Mouse (Mus musculus): ENCODE measurements at regions not wholly inside any gene's neighbourhood (a gene's known extent, or its start where the extent isn't known, plus 50 kb on each side); places are given as distances from the start of the nearest gene placed in this dataset.

- ATAC-seq (replicated peaks; ENCODE audit: low read depth, poor library complexity, severe bottlenecking), result no peak
Observed at GRCm38 (mm10) chr17:82731561-82731960, 483.5 kb upstream of the Pkdcc start.

- ATAC-seq (replicated peaks; ENCODE audit: low read depth, poor library complexity, severe bottlenecking), result no peak
Observed at GRCm38 (mm10) chr17:82742445-82742844, 472.6 kb upstream of the Pkdcc start.

GRCm38 (mm10) chr17:82757400-82757799 is 457.7 kb upstream of the Pkdcc start:
- ATAC-seq (replicated peaks; ENCODE audit: low read depth, poor library complexity, severe bottlenecking), result no peak

GRCm38 (mm10) chr17:82779096-82779495 is 436.0 kb upstream of the Pkdcc start:
- no peak for ATAC-seq (replicated peaks; ENCODE audit: low read depth, poor library complexity, severe bottlenecking)

- ATAC-seq (replicated peaks; ENCODE audit: low read depth, poor library complexity, severe bottlenecking), result no peak
Observed at GRCm38 (mm10) chr17:82822129-82822528, 393.0 kb upstream of the Pkdcc start.

GRCm38 (mm10) chr17:82824057-82824456 is 391.0 kb upstream of the Pkdcc start:
- ATAC-seq (replicated peaks; ENCODE audit: low read depth, poor library complexity, severe bottlenecking), result no peak

GRCm38 (mm10) chr17:82824619-82825018 is 390.5 kb upstream of the Pkdcc start:
- ATAC-seq (replicated peaks; ENCODE audit: low read depth, poor library complexity, severe bottlenecking), result no peak

- no peak for ATAC-seq (replicated peaks; ENCODE audit: low read depth, poor library complexity, severe bottlenecking)
Observed at GRCm38 (mm10) chr17:82827170-82827569, 387.9 kb upstream of the Pkdcc start.

GRCm38 (mm10) chr17:82827841-82828240 is 387.3 kb upstream of the Pkdcc start:
- ATAC-seq (replicated peaks; ENCODE audit: low read depth, poor library complexity, severe bottlenecking), result no peak

GRCm38 (mm10) chr17:82828434-82828997 is 386.6 kb upstream of the Pkdcc start:
- ATAC-seq (replicated peaks; ENCODE audit: low read depth, poor library complexity, severe bottlenecking), result no peak

GRCm38 (mm10) chr17:82829415-82829814 is 385.7 kb upstream of the Pkdcc start:
- ATAC-seq (replicated peaks; ENCODE audit: low read depth, poor library complexity, severe bottlenecking), result no peak

- ATAC-seq (replicated peaks; ENCODE audit: low read depth, poor library complexity, severe bottlenecking), result no peak
Observed at GRCm38 (mm10) chr17:82834177-82834576, 380.9 kb upstream of the Pkdcc start.

- ATAC-seq (replicated peaks; ENCODE audit: low read depth, poor library complexity, severe bottlenecking), result no peak
Observed at GRCm38 (mm10) chr17:82836115-82836514, 379.0 kb upstream of the Pkdcc start.

GRCm38 (mm10) chr17:82846776-82847494 is 368.2 kb upstream of the Pkdcc start:
- ATAC-seq (replicated peaks; ENCODE audit: low read depth, poor library complexity, severe bottlenecking), result no peak

GRCm38 (mm10) chr17:82857199-82858147 is 357.6 kb upstream of the Pkdcc start:
- ATAC-seq (replicated peaks; ENCODE audit: low read depth, poor library complexity, severe bottlenecking), result peak; percentile 96

- ATAC-seq (replicated peaks; ENCODE audit: low read depth, poor library complexity, severe bottlenecking), result no peak
Observed at GRCm38 (mm10) chr17:82860391-82860790, 354.7 kb upstream of the Pkdcc start.

GRCm38 (mm10) chr17:82860966-82861365 is 354.1 kb upstream of the Pkdcc start:
- no peak for ATAC-seq (replicated peaks; ENCODE audit: low read depth, poor library complexity, severe bottlenecking)

GRCm38 (mm10) chr17:82877131-82877530 is 338.0 kb upstream of the Pkdcc start:
- no peak for ATAC-seq (replicated peaks; ENCODE audit: low read depth, poor library complexity, severe bottlenecking)

GRCm38 (mm10) chr17:82900602-82901001 is 314.5 kb upstream of the Pkdcc start:
- no peak for ATAC-seq (replicated peaks; ENCODE audit: low read depth, poor library complexity, severe bottlenecking)

GRCm38 (mm10) chr17:82901098-82901891 is 313.8 kb upstream of the Pkdcc start:
- no peak for ATAC-seq (replicated peaks; ENCODE audit: low read depth, poor library complexity, severe bottlenecking)

Data from common myeloid progenitor, adult 5-6 weeks (primary cell).